Mouse (Mus musculus) c-Kit-negative CD71-positive TER-119-positive erythroid progenitor cells, embryonic 14.5 days (primary cell): ENCODE measurements around the gene Apopt1.

ENCODE experiments used
- DNase-seq: peaks from one replicate; pipeline ENCODE4 v3.0.0-alpha.2; 2013; ENCODE audit warnings: low read depth, low spot score

The Apopt1 gene

DNA sequence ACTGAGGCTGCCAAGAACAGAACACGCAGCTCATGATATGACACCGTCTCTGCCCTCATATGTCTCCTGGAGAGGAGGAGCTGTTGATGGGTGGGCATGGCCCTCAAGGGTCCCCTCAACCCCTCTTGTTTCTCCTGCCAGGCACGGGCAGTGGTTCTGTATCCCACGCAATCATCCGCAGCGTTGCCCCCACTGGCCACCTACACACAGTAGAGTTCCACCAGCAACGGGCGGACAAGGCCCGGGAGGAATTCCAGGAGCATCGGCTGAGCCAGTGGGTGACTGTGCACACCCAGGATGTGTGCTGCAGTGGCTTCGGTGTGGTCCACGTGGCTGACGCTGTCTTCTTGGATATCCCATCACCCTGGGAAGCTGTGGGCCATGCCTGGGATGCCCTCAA is 32.4 kb upstream of the Apopt1 start:
- no peak for DNase-seq

DNA sequence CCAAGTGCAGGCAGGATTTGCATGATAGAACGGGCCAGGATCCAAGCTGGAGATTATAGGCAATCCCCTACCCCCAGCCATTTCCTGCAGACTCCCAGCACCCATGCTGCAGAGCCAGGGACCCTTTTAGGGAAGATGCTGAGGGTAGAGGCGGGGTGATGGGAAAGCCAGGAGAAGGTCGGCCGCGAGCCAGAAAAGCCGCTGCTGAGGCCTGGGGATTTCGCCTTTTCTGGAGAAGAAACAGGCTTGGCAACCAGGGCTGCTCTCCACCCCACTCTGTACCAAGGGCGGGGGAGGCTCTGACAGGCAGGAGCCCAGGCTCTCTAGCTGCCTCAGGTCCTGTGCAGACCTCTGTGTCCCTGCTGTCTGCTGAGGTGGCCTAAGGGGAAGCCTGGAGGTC is 31.8 kb upstream of the Apopt1 start:
- no peak for DNase-seq

DNA sequence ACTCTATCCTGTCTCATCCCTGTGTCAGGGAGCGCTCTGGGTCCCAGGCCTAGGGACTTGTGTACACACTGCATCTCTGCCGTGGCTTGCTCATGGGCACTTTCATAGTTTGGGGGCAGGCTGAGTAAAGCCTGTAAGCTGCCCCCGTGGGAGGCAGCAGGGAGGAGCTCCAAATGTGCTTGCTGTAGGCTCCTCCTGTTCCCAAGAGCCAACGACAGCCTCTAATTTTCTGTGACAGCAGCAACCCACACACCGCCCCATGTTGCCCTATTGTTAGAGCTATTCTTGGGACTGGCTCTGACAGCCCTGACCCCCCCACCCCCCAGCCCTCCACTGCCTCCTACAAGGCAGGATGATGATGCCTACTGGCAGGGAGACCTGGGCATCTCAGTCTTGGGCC is 31.1 kb upstream of the Apopt1 start:
- no peak for DNase-seq

DNA sequence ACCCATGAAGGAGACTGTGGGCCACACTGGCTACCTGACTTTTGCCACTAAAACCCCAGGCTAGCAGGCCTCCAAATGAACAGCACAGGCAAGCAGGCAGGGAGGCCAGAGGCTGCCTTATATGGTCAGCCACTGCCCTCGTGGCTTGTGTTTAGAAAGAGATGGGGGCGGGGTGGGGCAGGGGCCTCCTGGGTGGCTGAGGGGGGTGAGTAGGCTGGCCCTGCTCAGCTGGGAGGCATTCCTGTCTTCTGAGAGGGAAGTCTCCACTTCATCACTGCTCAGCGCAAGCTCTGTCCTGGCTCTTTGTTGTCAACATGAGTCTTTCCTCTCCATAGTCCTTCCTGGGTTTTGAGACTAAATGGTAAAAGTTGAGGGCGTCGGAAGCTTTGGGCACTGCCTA is 30.3 kb upstream of the Apopt1 start:
- no peak for DNase-seq

DNA sequence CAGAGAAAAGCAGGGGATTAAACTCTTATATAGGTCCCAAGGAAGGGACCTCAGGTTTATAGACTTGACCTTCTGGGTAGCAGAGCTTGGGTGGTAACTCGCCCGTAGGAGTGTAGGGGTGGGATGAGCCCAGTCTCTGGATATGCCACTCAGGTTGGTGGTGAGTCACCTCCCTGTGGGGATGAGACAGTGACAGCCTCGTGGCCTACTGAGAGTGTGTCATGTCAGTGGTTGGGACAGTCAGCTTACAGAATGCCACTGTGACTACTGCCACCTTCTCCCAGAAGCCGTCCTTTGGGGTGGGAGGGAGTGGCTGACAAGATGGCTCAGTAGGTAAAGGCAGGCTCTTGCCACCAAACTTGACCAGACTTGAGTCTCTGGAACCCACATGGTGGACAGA is 26.7 kb upstream of the Apopt1 start:
- DNase-seq = no peak

DNA sequence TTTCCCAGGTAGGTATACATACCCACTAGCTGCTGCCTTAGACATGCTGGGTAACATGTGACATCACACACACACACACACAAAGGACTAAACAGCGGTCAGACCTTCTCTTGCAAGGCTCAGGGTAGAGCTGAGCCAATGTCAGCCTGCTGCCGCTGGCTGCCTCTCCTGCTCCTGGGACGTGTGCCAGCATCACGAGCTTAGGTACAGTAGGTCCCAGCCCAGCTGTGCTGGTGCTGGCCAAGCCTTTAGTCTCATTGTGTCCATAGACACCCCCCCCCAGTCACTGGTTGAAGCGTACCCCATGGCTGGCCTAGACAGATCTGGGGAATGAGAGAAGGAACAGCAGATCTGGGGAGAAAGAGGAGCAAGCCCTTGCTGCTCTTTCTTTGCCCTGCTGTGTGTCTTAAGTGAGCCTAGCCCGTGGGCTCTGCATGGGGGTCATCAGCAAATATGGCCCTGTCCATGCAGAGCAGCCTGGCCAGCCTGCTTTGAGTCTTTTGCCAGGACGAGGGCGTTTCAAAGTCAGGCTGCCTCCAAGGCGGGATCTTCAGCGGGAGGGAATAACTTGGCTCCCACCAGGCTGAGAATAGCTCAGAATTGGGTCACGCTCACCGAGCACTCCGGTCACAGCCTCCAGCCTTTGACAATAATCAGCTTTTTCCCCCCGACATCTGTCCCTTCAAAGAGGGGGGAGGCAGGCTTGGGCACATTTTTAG is 25.6 kb upstream of the Apopt1 start:
- DNase-seq = no peak

DNA sequence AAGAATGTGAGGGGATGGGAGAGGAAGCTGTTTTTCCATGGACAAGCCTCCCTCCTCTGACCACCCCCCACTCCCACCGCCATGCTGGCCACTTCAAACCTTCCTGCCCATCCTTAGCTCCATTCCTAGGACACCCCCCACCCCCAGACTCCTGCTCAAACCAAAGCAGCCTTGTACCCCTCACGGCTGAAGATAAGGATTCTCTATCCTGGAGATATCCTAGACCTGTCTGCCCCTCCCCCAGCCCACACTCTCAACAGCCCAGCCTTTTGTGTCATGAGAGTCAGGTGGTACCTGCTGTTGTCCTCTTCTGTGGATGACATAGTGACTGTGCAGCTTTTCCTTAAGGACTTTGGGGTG is 25.0 kb upstream of the Apopt1 start:
- DNase-seq = no peak

DNA sequence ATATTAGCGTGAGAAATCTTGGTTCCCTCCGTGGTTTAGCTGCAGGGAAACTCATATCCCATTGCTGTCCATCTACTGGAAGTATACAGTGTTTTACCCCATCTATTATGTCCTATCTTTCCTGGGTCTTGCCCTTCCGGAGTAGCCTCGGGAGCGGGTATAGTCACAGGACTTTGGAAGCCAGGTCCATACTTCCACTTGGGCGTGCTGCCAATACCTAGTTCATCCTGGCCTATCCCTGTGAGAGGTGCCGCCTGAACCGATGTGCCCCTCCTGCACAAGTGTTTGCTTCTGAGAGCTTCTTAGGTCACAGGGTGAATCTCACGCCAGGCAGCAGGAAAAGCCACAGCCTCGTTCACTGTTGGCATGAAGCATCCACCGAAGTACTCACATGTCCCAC is 23.6 kb upstream of the Apopt1 start:
- DNase-seq = no peak

DNA sequence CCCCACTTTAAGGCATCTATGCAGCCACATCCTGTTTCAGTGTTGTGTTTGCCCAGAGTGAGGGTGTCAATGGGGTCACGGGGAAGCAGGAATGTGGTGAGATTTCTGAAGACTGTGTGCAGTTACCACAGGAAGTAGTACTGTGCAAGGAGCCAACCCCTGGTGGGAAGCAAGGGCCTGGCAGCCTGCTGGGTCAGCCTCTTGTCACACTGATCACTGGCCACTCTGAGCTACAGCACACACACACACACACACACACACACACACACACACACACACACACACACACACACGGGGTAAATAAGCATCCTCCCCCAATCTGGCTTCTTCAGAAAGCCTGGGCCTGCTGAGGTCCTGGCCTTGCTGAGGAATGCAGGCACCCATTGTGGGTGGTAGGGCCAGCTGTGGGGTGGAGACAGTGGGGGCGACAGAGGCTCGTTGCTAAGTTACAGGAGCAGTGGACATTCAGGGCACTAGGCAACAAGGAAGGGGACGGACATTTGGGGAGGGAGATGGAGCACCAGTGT is 21.7 kb upstream of the Apopt1 start:
- DNase-seq = no peak

DNA sequence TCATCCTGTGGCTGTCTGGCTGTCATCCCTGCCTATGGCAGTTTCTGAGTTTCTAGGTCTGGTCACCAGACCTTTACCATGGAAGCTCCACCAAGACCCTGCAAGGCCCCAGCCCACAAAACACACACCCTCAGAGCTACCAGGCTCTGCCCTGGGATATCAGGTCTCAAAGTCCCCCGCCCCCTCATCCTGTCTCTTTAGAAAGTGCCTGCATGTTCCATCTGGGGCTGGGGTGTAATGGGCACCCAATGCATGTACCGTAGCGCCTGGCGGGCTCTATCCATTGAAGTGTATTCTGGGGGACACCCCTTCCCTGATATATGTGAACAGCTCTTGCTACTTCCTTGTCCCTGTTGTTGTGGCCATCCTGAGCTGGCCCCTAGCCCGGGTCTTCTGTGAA is 20.2 kb upstream of the Apopt1 start:
- no peak for DNase-seq

DNA sequence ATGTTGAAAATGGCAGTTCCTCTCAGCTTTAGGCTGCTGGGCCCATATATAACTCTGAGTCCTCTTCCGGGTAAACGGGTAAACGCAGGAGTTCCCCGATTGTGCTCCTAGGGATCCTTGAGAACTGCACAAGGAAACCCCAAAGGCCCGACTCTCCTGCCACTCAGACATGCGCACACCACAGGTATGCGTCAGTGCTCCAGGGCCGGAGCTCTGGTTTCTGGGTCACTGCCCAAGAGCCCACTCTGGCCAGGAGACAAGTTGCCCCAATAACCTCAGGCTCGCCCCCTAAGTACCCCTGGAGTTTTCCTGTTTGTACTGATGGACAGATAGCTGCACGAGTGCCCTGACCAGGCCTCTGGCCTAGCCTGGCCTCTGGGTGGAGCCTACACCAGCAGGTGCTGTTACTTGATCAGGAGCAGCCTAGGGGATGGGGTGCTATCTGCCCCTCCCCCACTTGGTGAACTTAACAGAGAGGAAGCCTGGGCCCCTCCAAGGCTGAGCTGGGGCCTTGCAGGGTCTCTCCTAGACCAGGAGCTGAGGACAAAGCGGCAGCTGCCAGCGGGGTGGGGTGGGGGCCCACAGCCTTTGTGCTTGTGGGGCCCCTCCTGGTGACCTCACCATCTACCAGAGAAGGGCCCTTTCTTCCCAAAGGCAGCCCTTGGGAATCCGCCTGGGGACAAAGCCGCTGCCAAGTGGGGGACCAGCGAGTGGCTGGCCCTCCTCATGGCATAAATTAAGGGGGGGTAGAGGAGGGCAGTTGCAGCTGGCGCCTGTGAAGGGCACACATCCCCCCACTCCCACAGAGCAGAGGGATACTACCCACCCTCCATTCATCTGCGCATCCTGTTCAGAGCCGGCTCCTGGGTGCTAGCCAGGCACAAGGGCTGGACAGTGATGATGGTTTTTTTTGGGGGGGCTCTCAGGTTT is 19.5 kb upstream of the Apopt1 start:
- DNase-seq = no peak

DNA sequence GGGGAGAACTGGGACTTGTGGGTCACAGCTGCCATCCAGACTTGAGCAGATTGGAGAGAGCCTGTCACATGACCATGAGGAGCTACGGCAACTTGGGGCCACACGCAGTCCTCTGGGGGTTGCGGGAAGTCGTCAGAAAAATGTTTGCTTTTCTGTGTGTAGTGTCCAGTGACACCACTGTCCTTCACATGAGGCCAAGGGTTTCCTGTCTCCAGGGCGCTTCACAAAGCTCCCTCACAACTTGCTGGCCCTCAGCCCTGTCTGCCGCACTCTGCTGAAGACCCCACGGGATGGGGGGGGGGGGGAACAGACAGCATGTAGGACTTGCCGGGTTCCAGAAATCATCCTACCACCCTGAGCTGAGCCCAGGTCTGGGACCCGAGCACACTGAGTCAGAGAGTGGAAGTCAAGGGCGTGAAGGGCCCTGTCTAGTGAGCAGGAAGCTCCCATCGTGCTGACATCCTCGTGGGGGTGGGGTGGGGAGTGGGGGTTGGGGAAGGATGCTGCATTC is 18.7 kb upstream of the Apopt1 start:
- DNase-seq = no peak

DNA sequence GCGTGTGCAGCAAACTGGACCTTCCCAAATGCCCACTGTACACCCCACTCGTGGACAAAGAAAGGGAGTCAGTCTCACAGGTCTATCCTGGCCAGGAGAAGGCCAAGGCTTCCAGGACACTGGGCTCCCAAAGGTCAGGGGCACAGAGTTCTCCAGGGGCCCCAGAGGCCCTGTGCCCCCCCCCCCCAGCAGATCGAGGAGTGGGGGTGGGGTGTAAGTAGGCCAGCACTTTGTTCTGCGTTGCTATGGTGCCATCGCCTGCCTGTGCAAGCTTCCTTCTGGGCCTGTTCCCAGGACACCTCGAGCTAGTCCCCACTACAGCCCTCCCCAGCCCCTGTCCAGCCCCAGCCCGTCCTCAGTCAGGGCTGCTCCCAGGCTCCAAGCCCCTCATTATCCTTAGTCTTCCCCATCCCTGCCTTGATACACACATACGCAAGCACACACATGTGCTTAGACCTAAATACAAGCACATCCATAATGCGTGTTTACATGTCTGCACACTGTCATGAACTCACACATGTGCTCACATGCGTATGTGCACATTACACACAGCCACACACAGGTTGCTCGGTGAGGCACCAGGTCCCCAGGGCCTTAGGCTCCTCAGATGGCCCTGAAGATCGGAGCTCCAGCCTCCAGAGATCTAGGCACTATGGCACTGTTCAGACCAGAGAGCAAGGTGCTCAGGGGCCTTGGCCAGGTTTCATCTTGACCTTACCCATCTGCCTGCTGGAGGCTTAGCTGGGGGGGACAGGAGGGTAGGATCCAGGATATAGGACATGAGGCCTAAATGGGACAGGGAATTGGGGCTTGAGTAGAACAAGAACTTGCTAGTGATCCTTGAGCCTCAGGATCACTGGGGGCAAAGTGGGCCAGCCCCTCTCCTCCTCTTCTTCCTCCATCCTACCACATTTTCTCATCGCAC is 17.9 kb upstream of the Apopt1 start:
- DNase-seq = no peak

DNA sequence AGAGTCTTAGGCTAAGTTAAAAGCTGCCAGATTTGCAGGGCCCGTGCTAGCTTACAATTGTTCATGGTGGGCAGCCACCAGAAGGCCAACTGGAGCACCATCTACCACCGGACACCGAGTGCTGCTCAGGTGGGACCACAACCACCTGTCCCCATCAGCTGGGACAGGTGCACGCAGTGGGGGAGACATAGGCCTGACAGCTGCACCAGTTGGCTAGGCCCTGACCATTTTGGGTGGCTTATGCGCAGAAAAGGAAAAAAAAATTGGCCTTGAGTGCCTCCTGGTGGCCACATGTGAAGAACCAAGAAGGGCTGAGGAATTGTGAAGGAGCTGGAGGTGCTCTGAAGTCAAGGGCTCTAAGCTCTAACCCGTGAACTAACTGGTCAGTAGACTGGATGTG is 16.8 kb upstream of the Apopt1 start:
- no peak for DNase-seq

DNA sequence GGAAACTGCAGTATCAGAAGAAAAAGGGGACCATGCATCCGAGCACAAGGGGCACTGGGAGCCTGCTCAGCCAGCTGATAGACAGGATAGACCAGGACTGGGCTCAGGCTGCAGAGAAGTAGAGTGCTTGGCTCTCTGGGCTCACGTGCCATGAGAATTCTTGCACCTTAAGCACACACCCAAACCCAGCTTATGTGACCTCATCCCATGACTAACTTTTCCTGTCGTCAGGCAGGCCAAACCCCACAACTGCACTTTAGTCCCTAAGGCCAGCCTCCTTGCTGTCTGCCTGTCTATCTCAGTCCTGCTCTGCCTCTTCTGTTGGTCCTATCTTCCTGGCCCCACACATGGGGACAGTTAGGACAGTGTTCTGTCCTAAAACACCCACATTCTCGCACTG is 15.4 kb upstream of the Apopt1 start:
- no peak for DNase-seq

DNA sequence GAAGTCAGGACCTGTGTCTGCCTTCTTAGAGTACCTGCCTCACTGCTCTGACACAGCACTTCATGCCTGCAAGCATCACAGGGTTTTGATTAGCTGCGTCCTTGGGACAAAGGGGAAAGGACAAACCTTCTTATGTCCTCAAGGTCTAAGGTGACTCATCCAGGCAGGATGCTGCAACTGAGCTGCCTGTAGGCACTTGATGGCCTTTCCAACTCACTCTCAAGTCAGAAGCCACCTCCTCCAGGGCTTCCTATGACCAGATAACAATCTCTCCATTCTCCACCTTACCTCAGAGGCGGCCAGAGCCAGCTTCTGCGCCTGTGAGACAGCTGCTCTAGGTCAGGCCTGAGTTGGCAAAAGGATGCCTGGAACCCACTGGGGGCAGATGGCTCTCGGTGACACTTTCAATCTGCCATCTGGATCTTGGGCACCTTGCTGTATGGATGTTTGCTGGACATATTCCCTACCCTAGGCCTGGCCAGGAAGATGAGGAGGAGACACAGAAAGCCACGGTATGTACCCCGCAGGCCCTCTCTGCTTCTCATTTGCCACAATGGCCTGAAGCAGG is 14.6 kb upstream of the Apopt1 start:
- no peak for DNase-seq

DNA sequence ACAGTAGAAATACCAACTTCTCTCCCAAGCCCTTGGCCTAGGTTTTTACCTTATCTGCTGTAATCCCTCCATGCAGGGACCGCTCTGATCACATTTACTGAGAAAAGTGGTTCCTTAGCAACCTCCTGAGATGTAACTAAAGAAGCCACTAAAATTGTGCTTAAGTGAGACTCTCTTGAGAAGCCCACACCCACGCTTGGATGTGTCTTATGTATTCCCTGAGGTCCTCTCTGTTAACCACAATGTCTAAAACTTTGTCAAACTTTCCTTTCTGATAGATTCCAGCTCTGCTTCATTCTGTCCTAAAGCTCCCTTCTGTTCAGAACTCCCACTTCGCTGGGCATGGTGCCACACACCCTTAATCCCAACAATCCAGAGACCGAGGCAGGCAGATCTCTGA is 13.5 kb upstream of the Apopt1 start:
- DNase-seq = no peak

DNA sequence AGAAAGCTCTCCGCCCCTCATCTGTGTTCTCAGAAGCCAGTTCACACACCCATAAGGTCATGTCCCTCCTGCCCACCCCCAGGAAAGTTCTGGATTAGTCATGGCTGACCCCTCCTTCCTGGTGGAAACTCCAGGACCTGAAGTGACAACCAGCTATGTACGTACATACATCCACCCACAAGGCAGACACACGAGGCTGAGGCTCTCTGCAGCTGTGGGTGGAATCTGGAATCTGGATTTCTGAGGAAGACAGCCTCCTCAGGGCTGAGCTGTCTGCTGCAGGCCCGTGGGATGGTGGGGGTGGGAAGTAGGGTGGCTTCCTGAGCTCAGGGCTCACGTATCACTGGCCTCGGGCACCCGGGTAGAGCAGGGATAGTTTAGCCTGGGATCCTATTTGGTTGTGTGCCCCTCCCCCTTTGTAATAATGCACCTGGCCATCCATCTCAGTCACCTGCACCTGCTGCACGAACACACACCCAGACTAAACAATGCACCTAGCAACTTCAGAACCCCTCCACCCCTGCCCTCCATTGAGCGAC is 12.1 kb upstream of the Apopt1 start:
- no peak for DNase-seq

DNA sequence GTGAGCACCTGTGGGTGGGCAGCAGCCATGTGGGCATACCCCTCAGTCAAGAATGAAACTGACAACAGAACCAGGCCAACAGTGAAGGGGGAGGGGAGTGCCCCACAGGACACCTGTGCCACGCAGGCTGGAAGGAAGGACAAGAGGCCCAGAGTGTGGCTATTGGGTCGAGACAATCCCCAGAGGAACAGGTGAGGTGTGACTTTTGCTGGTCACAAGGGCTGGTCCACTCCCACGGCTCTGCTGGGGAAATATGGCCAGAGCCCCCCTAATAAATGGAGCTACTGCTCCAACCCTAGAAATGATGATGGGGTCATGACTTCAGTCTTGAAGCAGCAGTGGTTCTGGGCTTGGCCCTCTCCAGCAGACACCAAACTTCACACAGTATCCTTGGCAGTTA is 9.8 kb upstream of the Apopt1 start:
- no peak for DNase-seq

DNA sequence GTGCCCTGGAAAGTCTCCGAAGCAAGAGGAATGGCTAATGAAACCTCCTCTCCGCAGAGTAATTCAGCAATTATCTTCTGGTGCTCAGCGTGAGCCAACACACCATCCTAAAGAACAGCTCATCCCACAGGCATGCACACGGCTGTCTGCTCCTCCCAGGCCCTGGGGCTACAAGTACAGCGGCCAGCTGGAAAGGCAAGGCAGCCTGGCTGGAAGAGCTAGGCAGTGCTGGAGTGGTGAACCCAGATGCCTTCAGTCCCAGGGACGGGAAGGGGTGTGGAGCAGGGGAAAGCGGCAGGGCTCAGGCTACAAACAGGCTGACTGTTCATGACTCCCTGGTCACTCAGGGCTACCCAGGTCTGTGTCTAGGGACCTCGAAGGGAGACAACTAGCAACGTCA is 8.5 kb upstream of the Apopt1 start:
- DNase-seq = no peak
